Mouse (Mus musculus): ENCODE measurements around the gene Prss53.

- TF ChIP-seq GATA1 (IDR thresholded peaks at IDR 0.05; ENCODE audit: borderline replicate concordance, low read length): no peak
- TF ChIP-seq FLI1 (IDR thresholded peaks at IDR 0.05; ENCODE audit: low read length): no peak
Observed at GRCm38 (mm10) chr7:127869149-127869810, 21.5 kb downstream of the Prss53 start.

Data from megakaryocyte, embryonic 14.5 days (primary cell).